Mouse (Mus musculus) C2C12 (cell line): Measurements from ENCODE around the gene 4930519P11Rik. TPM values are rescaled to one million over a fixed set of nuclear protein-coding genes. Genes with fewer than 3 reads are reported as not detected.

ENCODE experiments used
- H3K27me3 ChIP-seq: one replicate; pipeline ENCODE4 v1.6.1; 2011; ENCODE audit not compliant: control insufficient read depth, insufficient read depth, insufficient read length
- H3K36me3 ChIP-seq: one replicate; pipeline ENCODE4 v1.6.1; 2011; ENCODE audit not compliant: control insufficient read depth, insufficient read depth
- H3K4me3 ChIP-seq: one replicate; pipeline ENCODE4 v1.5.1; 2011; ENCODE audit warnings: mild to moderate bottlenecking, control low read depth; ENCODE audit not compliant: poor library complexity, insufficient read depth, severe bottlenecking
- H3K79me2 ChIP-seq: one replicate; pipeline ENCODE4 v1.6.1; 2011; ENCODE audit not compliant: control insufficient read depth, insufficient read depth
- H3K79me3 ChIP-seq: one replicate; pipeline ENCODE4 v1.6.1; 2011; ENCODE audit warnings: low read depth, control low read depth
- H3ac ChIP-seq: one replicate; pipeline ENCODE3; 2011; ENCODE audit warnings: low read depth; ENCODE audit not compliant: control insufficient read depth, insufficient read length
- CEBPB ChIP-seq: IDR thresholded peaks from one replicate; pipeline ENCODE4 v1.6.1; 2011; ENCODE audit warnings: low read depth, mild to moderate bottlenecking, control low read depth, moderate library complexity
- CTCF ChIP-seq: IDR thresholded peaks from one replicate; pipeline ENCODE4 v1.5.1; 2011; ENCODE audit not compliant: control insufficient read depth, insufficient read depth, insufficient read length
- FOSL1 ChIP-seq: IDR thresholded peaks from one replicate; pipeline ENCODE4 v1.8.0; 2011; ENCODE audit warnings: mild to moderate bottlenecking, low read length; ENCODE audit not compliant: poor library complexity, insufficient read depth, severe bottlenecking
- MAX ChIP-seq: IDR thresholded peaks from one replicate; pipeline ENCODE4 v1.6.1; 2011; ENCODE audit warnings: mild to moderate bottlenecking, control low read depth
- MYOD1 ChIP-seq: IDR thresholded peaks from one replicate; pipeline ENCODE4 v1.6.1; 2011; ENCODE audit warnings: low read depth; ENCODE audit not compliant: control insufficient read depth, insufficient read length
- MYOG ChIP-seq: IDR thresholded peaks from one replicate; pipeline ENCODE4 v1.6.1; 2011; ENCODE audit not compliant: control insufficient read depth, insufficient read length; ENCODE audit errors: extremely low read depth
- USF1 ChIP-seq: IDR thresholded peaks from one replicate; pipeline ENCODE4 v1.6.1; 2011; ENCODE audit warnings: low read depth, mild to moderate bottlenecking, control low read depth, moderate library complexity
- polyA plus RNA-seq: library from polyadenylated mRNA; unstranded; fragments of >200 nt; fragmentation: generic; extraction: Trizol; gene quantifications from one replicate; pipeline ENCODE4 v1.2.1, GENCODE M21; 2012; ENCODE audit warnings: missing spikeins

Gene 4930519P11Rik
- polyA plus RNA-seq, 1 experiment = 0.08 TPM

GRCm38 (mm10) chr2:154617061-154617460, 3.8 kb upstream of the 4930519P11Rik start:
- H3K4me3 ChIP-seq = no peak overlapping the region
- H3K79me3 ChIP-seq = no peaks in the 10 kb centered on the region
- H3ac ChIP-seq = no peak overlapping the region
- TF ChIP-seq FOSL1 (no peak), MAX (no peak), CTCF (no peak), CEBPB (no peak), MYOG (no peak), MYOD1 (no peak), USF1 (no peak)
- H3K36me3 ChIP-seq = no peaks in the 10 kb centered on the region
- no peaks in the 10 kb centered on the region for H3K27me3 ChIP-seq
- H3K79me2 ChIP-seq = no peaks in the 10 kb centered on the region

DNA sequence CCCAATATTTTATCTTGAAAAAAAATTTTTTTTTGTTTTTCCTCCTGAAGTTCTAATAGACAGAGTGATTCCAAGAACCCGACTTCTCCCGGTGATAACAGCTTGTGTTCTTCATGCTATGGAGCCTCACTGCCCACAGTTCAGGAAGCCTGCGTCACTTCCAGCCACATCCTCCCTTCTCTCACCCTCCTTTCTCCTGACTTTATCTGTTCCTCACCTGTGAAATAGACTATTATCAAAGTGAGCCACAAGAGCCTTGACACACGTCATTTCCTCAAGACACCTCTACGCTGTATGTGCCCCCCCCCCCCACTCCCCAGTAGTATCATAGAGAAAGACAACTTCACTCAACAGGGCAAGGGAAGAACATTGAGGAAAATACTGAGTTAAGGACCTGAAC, 2.4 kb upstream of the 4930519P11Rik start:
- H3K4me3 ChIP-seq = no peak overlapping the region
- no peak overlapping the region for H3ac ChIP-seq
- H3K27me3 ChIP-seq = no peaks in the 10 kb centered on the region
- no peaks in the 10 kb centered on the region for H3K79me3 ChIP-seq
- H3K79me2 ChIP-seq = no peaks in the 10 kb centered on the region
- no peaks in the 10 kb centered on the region for H3K36me3 ChIP-seq
- TF ChIP-seq CTCF (no peak), FOSL1 (no peak), CEBPB (no peak), MAX (no peak), USF1 (no peak), MYOG (no peak), MYOD1 (no peak)

- H3K36me3 ChIP-seq = no peaks in the 10 kb centered on the region
- no peaks in the 10 kb centered on the region for H3K79me3 ChIP-seq
- no peaks in the 10 kb centered on the region for H3K79me2 ChIP-seq
- H3ac ChIP-seq = no peak overlapping the region
- H3K4me3 ChIP-seq = no peak overlapping the region
- H3K27me3 ChIP-seq = no peaks in the 10 kb centered on the region
- TF ChIP-seq MYOG (no peak), MYOD1 (no peak)
Observed at GRCm38 (mm10) chr2:154614841-154615576, 1.8 kb upstream of the 4930519P11Rik start.

- Histone ChIP-seq H3K36me3 (no peaks in the 10 kb centered on the region), H3ac (no peak overlapping the region), H3K27me3 (peaks cover 6% of the 10 kb centered on the region), H3K4me3 (no peak overlapping the region), H3K79me3 (no peaks in the 10 kb centered on the region), H3K79me2 (no peaks in the 10 kb centered on the region)
- TF ChIP-seq USF1 (no peak), MAX (no peak), CTCF (no peak), MYOD1 (no peak), FOSL1 (no peak), CEBPB (no peak), MYOG (no peak)
Observed at GRCm38 (mm10) chr2:154609050-154609767, 4.0 kb downstream of the 4930519P11Rik start.

DNA sequence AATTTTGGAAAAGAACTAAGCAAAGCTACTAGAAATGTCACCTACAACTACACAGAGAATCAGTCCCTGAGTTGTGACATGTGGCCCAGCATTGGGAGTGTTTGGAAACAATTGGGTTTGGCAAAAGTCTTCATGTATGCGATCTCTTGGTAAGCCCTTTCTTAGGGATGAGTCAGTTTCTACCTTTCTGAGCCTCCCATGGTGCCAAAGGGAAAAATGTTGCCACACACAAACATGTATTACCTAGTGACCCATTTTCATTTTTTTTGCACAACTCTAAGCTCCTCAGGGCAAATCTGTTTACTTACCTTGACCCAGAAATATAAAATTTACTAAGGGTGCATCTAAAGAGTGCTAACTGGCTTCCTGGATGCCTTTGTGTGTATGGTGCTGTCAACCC, 6.3 kb downstream of the 4930519P11Rik start:
- H3K4me3 ChIP-seq = no peak overlapping the region
- H3ac ChIP-seq = no peak overlapping the region
- H3K27me3 ChIP-seq = peaks cover 6% of the 10 kb centered on the region
- no peaks in the 10 kb centered on the region for H3K79me3 ChIP-seq
- H3K36me3 ChIP-seq = no peaks in the 10 kb centered on the region
- TF ChIP-seq CEBPB (no peak), MYOG (no peak), MYOD1 (no peak), FOSL1 (no peak), CTCF (no peak), MAX (no peak), USF1 (no peak)
- no peaks in the 10 kb centered on the region for H3K79me2 ChIP-seq

DNA sequence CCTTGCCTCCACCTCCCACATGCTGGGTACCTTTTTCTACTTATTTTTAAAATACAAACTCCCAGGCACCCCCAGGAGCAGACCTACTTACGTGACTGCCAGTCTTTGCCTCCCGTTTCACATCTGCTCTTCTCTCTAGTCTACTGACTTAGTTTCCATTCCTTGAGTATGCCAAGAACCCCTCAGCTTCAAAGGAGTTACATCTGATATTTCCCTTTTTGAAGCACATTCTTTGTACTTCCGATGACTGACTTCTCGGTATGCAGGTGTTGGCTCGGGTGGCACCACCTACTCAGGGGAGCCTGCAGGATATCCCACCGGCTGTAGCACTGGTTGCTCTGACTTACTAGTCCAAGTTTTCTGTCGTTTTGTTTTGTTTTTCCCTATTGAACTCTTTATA, 9.1 kb downstream of the 4930519P11Rik start:
- Histone ChIP-seq H3K79me2 (no peaks in the 10 kb centered on the region), H3K27me3 (peaks cover 6% of the 10 kb centered on the region), H3ac (no peak overlapping the region), H3K4me3 (no peak overlapping the region), H3K79me3 (no peaks in the 10 kb centered on the region), H3K36me3 (no peaks in the 10 kb centered on the region)
- no peak for TF ChIP-seq MYOD1
